ENCODE assay signal across 17 mouse cellular contexts in genomic region chr14:21222206-21222605, GRCm38 (mm10).
DNase-seq lines count a peak whose midpoint lies in the region; ATAC-seq and TF ChIP-seq lines count a peak whose summit lies in the region.
"Had no signal": no experiment of that assay in that cellular context is flagged by ENCODE, and none has a peak within 500 bp of the region (broad histone marks: within the 10 kb centered on the region; RNA-seq: fewer than 3 reads in every experiment).

No protein-coding gene starts in this region.

- no peak overlapping the region for H3K4me3 ChIP-seq in hindbrain, embryonic 15.5 days
- H3K4me3 ChIP-seq in hindbrain, embryonic 10.5 days, result no peak overlapping the region
- no peak overlapping the region for H3K4me3 ChIP-seq in midbrain, embryonic 15.5 days
- H3K4me3 ChIP-seq in midbrain, embryonic 11.5 days (ENCODE audit: low read depth, low read length), result no peak overlapping the region
- no peak overlapping the region for H3K4me3 ChIP-seq in forebrain, embryonic 16.5 days (replicated peaks; ENCODE audit: low read length)
- no peak overlapping the region for H3K4me3 ChIP-seq in midbrain, postnatal 0 days (ENCODE audit: low read depth, low read length)
- H3K4me3 ChIP-seq: erythroblast, embryonic 14.5 days; midbrain, embryonic 12.5 days had no signal

- H3K36me3 ChIP-seq in hindbrain, embryonic 15.5 days, result no peaks in the 10 kb centered on the region
- H3K36me3 ChIP-seq in hindbrain, embryonic 10.5 days, result no peaks in the 10 kb centered on the region
- H3K36me3 ChIP-seq in midbrain, embryonic 15.5 days (replicated peaks), result no peaks in the 10 kb centered on the region
- H3K36me3 ChIP-seq in midbrain, embryonic 11.5 days (ENCODE audit: control insufficient read depth, insufficient read depth, low read length), result no peaks in the 10 kb centered on the region
- H3K36me3 ChIP-seq in forebrain, embryonic 16.5 days (ENCODE audit: control insufficient read depth, insufficient read depth), result no peaks in the 10 kb centered on the region
- H3K36me3 ChIP-seq in midbrain, postnatal 0 days (ENCODE audit: insufficient read depth, low read length), result no peaks in the 10 kb centered on the region
- H3K36me3 ChIP-seq: midbrain, embryonic 12.5 days had no signal

- H3K9ac ChIP-seq in hindbrain, embryonic 15.5 days, result no peak overlapping the region
- H3K9ac ChIP-seq in midbrain, embryonic 15.5 days, result no peak overlapping the region
- H3K9ac ChIP-seq in midbrain, embryonic 11.5 days (ENCODE audit: low read length), result no peak overlapping the region
- no peak overlapping the region for H3K9ac ChIP-seq in forebrain, embryonic 16.5 days (replicated peaks; ENCODE audit: low read depth, low read length)
- H3K9ac ChIP-seq in midbrain, postnatal 0 days (replicated peaks; ENCODE audit: low read length, poor library complexity, severe bottlenecking), result no peak overlapping the region
- H3K9ac ChIP-seq: lung, embryonic 14.5 days; midbrain, embryonic 12.5 days had no signal

- no peak overlapping the region for H3K4me2 ChIP-seq in hindbrain, embryonic 15.5 days
- H3K4me2 ChIP-seq in midbrain, embryonic 15.5 days, result no peak overlapping the region
- H3K4me2 ChIP-seq in midbrain, embryonic 11.5 days, result no peak overlapping the region
- H3K4me2 ChIP-seq in forebrain, embryonic 16.5 days (ENCODE audit: low read length), result no peak overlapping the region
- H3K4me2 ChIP-seq in midbrain, postnatal 0 days (ENCODE audit: low read depth, low read length, poor library complexity, severe bottlenecking), result no peak overlapping the region
- H3K4me2 ChIP-seq: heart, embryonic 11.5 days; lung, embryonic 14.5 days; midbrain, embryonic 12.5 days had no signal

- TF ChIP-seq CTCF in midbrain, postnatal 0 days (IDR thresholded peaks at IDR 0.05), result no peak

- peaks cover 17% of the 10 kb centered on the region for H3K4me1 ChIP-seq in hindbrain, embryonic 15.5 days (replicated peaks)
- H3K4me1 ChIP-seq in hindbrain, embryonic 10.5 days (replicated peaks), result no peaks in the 10 kb centered on the region
- H3K4me1 ChIP-seq in midbrain, embryonic 15.5 days, result peaks cover 12% of the 10 kb centered on the region
- no peaks in the 10 kb centered on the region; the same call in 1 of the 2 replicates for H3K4me1 ChIP-seq in midbrain, embryonic 11.5 days (ENCODE audit: control insufficient read depth, insufficient read depth, low read length)
- peaks cover 4% of the 10 kb centered on the region for H3K4me1 ChIP-seq in forebrain, embryonic 16.5 days (replicated peaks; ENCODE audit: control insufficient read depth, insufficient read depth, low read length)
- peaks cover 10% of the 10 kb centered on the region for H3K4me1 ChIP-seq in midbrain, postnatal 0 days (ENCODE audit: insufficient read depth, low read length)

- 52% methylated on average over 3 of the region's 3 CpGs for WGBS in hindbrain, embryonic 15.5 days
- 76% methylated on average over 3 of the region's 3 CpGs for WGBS in hindbrain, embryonic 10.5 days
- WGBS in midbrain, embryonic 15.5 days, result 16% methylated on average over 3 of the region's 3 CpGs
- 64% methylated on average over 3 of the region's 3 CpGs for WGBS in midbrain, embryonic 11.5 days
- WGBS in forebrain, embryonic 16.5 days, result 48% methylated on average over 3 of the region's 3 CpGs
- 16% methylated on average over 3 of the region's 3 CpGs for WGBS in midbrain, postnatal 0 days

- no peaks in the 10 kb centered on the region for H3K9me3 ChIP-seq in hindbrain, embryonic 15.5 days
- no peaks in the 10 kb centered on the region for H3K9me3 ChIP-seq in hindbrain, embryonic 10.5 days
- H3K9me3 ChIP-seq in midbrain, embryonic 15.5 days, result no peaks in the 10 kb centered on the region
- no peaks in the 10 kb centered on the region for H3K9me3 ChIP-seq in midbrain, embryonic 11.5 days (ENCODE audit: control insufficient read depth, low read length)
- no peaks in the 10 kb centered on the region for H3K9me3 ChIP-seq in forebrain, embryonic 16.5 days (ENCODE audit: control insufficient read depth, low read length)
- H3K9me3 ChIP-seq in midbrain, postnatal 0 days (ENCODE audit: low read length), result no peaks in the 10 kb centered on the region
- H3K9me3 ChIP-seq: midbrain, embryonic 12.5 days had no signal

- no peak for DNase-seq in hindbrain, embryonic 10.5 days (ENCODE audit: low spot score)
- DNase-seq in midbrain, embryonic 11.5 days (ENCODE audit: low spot score, missing footprints), result no peak
- DNase-seq in midbrain, postnatal 0 days (ENCODE audit: low spot score), result peak; percentile 64
- no peak for DNase-seq in thymus, postnatal 14 days
- DNase-seq: cerebellum, postnatal 10 days; heart, postnatal 14 days; lung, embryonic 14.5 days; lung, postnatal 4 days; right cerebral cortex, postnatal 14 days; thymus, postnatal 25 days had no signal

- 0 out of 2 replicates have a peak overlapping the region, but pooled peaks have one; percentile 42 for H3K27ac ChIP-seq in hindbrain, embryonic 15.5 days (replicated peaks)
- no peak overlapping the region for H3K27ac ChIP-seq in hindbrain, embryonic 10.5 days
- peak overlapping the region; percentile 66 for H3K27ac ChIP-seq in midbrain, embryonic 15.5 days
- no peak overlapping the region for H3K27ac ChIP-seq in midbrain, embryonic 11.5 days (ENCODE audit: low read depth, low read length)
- H3K27ac ChIP-seq in forebrain, embryonic 16.5 days (ENCODE audit: low read length), result peak overlapping the region; percentile 46; the same call in 1 of the 2 replicates
- H3K27ac ChIP-seq in midbrain, postnatal 0 days (ENCODE audit: low read depth, low read length), result peak overlapping the region; percentile 6; the same call in 1 of the 2 replicates
- H3K27ac ChIP-seq: midbrain, embryonic 12.5 days had no signal

- no peak for ATAC-seq in hindbrain, embryonic 15.5 days (ENCODE audit: low FRiP score, low read depth)
- peak; percentile 42; the same call in 1 of the 2 replicates for ATAC-seq in midbrain, embryonic 15.5 days (replicated peaks)
- ATAC-seq in midbrain, embryonic 11.5 days (ENCODE audit: low FRiP score), result no peak
- ATAC-seq in forebrain, embryonic 16.5 days, result peak; percentile 69
- ATAC-seq in midbrain, postnatal 0 days (ENCODE audit: low FRiP score), result no peak
- ATAC-seq: intestine, embryonic 16.5 days had no signal

- H3K27me3 ChIP-seq in hindbrain, embryonic 15.5 days, result no peaks in the 10 kb centered on the region
- H3K27me3 ChIP-seq in hindbrain, embryonic 10.5 days (ENCODE audit: insufficient read depth, poor library complexity, severe bottlenecking), result no peaks in the 10 kb centered on the region
- no peaks in the 10 kb centered on the region for H3K27me3 ChIP-seq in midbrain, embryonic 15.5 days (replicated peaks)
- no peaks in the 10 kb centered on the region for H3K27me3 ChIP-seq in midbrain, embryonic 11.5 days (ENCODE audit: control insufficient read depth, insufficient read depth, low read length)
- no peaks in the 10 kb centered on the region for H3K27me3 ChIP-seq in forebrain, embryonic 16.5 days (replicated peaks; ENCODE audit: control insufficient read depth, insufficient read depth, low read length)
- H3K27me3 ChIP-seq in midbrain, postnatal 0 days (ENCODE audit: insufficient read depth, low read length), result no peaks in the 10 kb centered on the region
- H3K27me3 ChIP-seq: midbrain, embryonic 12.5 days had no signal

Comparison
In these comparisons a context has a peak if more than half of its experiments do, and no peak if none do; other contexts are left out.
1. ATAC-seq: peak in midbrain, embryonic 15.5 days (single experiment) and forebrain, embryonic 16.5 days (single experiment); none in hindbrain, embryonic 15.5 days (single experiment), midbrain, embryonic 11.5 days (single experiment) and midbrain, postnatal 0 days (single experiment).
2. H3K27ac ChIP-seq: peak in hindbrain, embryonic 15.5 days (single experiment), midbrain, embryonic 15.5 days (single experiment), forebrain, embryonic 16.5 days (single experiment) and midbrain, postnatal 0 days (single experiment); none in hindbrain, embryonic 10.5 days (single experiment) and midbrain, embryonic 11.5 days (single experiment).